Mouse (Mus musculus) right cerebral cortex, postnatal 4 days (tissue): Measurements from ENCODE around the gene Gm43064.
A peak's percentile ranks its signal among the peaks of the same experiment; 100 is the strongest.
"Not testable (repeated sequence)": the region's sequence is repeated elsewhere in the genome, so short reads cannot be mapped to it uniquely, and the experiment has no call there.

Experiments used
- DNase-seq: peaks from one replicate; pipeline ENCODE4 v3.0.0-alpha.2; 2022

The Gm43064 gene

GRCm38 (mm10) chr3:103808891-103809798 is at the start of gene Gm43064, which contains the start of the genes Dclre1b and Ap4b1:
Gene Gm43064 (plus strand): TSS chr3:103809573.
Gene Dclre1b (minus strand): TSS chr3:103809444.
Gene Ap4b1 (plus strand): TSS chr3:103809520.
- peak; percentile 91 for DNase-seq

GRCm38 (mm10) chr3:103766789-103767188 is 42.6 kb upstream of the Gm43064 start:
- no peak for DNase-seq

- no peak for DNase-seq
These were observed 37.7 kb upstream of the Gm43064 start for GRCm38 (mm10) chr3:103771531-103772130.

DNA sequence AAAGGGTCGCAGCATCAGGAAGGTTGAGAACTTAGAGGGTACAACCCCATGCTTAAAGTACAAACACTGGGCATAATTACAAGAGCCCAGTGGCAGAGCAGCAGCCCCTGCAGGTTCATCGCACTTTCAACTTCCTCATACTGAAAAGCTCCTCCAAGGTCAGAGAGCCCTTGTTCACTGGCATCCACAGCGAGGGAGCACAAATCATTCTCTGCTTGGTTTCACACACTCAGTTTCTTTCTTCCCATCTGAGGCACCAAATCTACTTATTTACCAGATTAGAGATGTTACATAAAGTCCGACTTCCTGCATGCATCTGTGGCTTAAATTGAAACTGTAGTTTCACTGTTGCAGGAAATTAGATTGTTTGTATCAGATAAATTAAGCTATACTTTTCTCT is 36.5 kb upstream of the Gm43064 start:
- DNase-seq, result no peak

DNA sequence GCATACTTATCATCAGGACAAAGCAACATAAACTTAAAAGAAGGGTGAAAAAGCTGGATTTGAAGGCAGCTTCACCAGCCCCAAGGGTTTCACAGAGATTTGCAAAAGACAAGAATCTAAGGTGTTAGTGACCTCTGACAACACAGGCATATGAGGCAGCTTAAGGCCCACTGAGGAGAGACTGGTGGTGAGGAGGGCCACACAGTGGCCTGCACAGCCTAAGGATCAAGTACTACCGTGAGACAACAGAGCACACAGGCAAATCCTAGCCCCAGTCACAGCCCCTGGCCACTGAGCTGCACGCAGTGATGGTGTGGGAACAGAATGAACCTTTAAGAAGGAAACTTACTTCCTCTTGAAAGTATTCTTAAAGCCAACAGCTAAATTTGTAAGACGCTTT is 35.9 kb upstream of the Gm43064 start:
- no peak for DNase-seq

DNA sequence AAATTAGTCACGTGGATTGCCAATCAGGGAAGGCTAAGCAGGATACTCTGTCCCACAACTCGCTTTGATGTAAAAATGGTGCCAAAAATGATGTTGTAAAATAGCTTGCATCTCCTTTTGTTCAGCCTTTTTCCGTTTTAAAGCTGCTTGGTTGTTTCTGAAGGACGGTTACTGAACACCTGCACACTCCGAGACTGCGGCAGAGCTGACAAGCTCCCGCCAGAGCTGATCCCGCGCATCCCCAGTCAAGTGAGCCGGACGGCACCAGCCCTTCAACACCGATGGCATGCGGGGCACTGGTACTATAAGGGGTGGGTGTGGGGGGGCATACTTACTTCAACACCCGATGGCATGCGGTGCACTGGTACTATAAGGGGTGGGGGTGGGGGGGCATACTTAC is 35.4 kb upstream of the Gm43064 start:
- DNase-seq, result no peak

GRCm38 (mm10) chr3:103777940-103778339 is 31.4 kb upstream of the Gm43064 start:
- DNase-seq, result no peak

- DNase-seq, result no peak
These were observed 30.7 kb upstream of the Gm43064 start for GRCm38 (mm10) chr3:103778660-103779059.

DNA sequence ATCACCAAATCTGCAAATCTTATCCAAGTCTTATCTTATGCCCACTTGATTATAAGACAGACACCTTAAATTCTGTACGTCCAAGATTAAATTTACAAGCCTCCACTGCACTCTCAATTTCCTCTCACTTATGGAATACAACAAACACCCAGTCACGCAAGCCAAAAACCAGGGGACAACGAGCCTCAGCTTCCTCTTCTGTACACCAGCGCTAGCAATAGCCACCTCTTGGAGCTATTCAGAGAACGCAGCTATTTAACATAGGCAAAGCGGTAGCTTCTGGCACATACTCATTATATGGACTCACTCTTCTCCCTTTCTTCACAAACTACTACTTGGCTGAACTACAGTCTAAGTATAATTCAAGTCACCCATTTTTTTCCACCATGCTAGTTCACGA is 30.2 kb upstream of the Gm43064 start:
- DNase-seq, result no peak

GRCm38 (mm10) chr3:103780271-103780670 is 29.1 kb upstream of the Gm43064 start:
- no peak for DNase-seq

GRCm38 (mm10) chr3:103780777-103781176 is 28.6 kb upstream of the Gm43064 start:
- DNase-seq, result no peak

DNA sequence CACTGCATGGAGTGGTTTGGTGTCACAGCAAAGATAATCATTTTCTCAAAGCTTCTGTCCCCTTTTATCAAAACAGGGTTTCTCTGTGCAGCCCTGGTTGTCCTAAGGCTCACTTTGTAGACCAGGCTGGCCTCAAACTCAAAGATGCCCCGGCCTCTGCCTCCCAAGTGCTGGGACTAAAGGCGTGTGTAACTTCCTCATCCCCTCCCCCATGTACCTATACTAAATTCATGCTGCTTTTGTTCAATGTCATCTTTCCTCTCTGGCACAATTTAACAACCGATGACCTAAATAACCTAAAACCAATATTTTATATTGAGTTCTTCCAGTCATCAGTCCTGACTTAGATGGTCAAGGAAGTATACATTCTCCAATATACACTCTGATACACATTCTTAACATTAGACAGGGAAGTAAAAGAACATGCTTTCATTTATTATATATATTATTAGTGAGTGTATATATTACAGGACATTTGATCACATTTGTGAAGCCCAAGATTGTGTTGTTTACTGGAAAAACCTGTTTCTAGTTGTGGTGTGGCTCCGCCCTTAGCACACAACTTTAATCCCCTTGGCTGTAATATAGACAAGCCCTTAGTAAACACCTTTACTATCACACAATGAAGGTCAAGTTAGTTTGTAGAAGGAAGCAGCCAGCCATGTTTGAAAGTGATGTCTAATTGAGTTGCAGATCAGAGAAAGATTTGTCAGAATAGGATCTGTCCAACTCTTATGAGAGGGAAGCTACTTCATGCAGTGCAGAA is 26.3 kb upstream of the Gm43064 start:
- DNase-seq, result no peak

GRCm38 (mm10) chr3:103787225-103787624 is 22.1 kb upstream of the Gm43064 start:
- DNase-seq, result no peak

DNA sequence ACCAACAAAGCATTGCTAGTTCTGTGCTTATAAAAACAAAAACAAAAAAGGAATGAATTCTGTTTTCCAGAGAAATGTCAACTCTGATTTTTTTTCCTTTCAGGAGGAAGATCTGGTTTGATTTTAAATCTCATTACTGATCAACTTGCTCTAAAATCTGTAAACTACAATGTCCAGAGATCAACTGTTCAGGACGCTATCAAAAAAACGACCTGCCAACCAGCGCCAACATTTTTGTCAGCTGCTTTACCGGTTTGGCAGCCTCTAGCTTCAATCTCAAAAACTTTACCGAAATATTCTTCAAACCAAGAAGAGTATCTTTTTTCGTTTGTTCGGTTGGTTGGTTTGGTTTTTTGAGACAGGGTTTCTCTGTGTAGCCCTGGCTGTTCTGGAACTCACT is 20.3 kb upstream of the Gm43064 start:
- DNase-seq, result no peak

DNA sequence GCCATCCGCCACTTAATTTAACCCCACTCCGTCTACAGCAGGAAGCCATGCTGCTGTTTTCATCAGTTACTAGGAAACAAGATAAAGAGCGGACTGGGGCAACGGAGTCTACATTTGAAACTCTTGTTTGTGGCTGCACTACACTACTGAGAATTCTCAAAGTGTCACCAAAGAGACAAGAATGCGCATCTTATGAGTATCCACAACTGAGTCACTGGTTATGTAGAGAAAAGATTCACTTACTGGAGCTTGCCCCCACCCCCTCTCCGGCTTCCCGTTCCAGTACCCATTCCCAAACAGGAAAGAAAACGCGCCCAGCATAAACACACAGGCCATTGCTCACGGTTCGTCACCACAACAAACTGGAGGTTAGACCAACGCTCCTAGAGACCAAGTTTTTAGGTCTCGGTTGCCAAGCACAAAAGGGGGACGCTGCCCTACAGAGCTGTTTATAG is 19.5 kb upstream of the Gm43064 start:
- DNase-seq, result no peak

- DNase-seq, result peak; percentile 43
These were observed 18.8 kb upstream of the Gm43064 start for GRCm38 (mm10) chr3:103790346-103791145.

DNA sequence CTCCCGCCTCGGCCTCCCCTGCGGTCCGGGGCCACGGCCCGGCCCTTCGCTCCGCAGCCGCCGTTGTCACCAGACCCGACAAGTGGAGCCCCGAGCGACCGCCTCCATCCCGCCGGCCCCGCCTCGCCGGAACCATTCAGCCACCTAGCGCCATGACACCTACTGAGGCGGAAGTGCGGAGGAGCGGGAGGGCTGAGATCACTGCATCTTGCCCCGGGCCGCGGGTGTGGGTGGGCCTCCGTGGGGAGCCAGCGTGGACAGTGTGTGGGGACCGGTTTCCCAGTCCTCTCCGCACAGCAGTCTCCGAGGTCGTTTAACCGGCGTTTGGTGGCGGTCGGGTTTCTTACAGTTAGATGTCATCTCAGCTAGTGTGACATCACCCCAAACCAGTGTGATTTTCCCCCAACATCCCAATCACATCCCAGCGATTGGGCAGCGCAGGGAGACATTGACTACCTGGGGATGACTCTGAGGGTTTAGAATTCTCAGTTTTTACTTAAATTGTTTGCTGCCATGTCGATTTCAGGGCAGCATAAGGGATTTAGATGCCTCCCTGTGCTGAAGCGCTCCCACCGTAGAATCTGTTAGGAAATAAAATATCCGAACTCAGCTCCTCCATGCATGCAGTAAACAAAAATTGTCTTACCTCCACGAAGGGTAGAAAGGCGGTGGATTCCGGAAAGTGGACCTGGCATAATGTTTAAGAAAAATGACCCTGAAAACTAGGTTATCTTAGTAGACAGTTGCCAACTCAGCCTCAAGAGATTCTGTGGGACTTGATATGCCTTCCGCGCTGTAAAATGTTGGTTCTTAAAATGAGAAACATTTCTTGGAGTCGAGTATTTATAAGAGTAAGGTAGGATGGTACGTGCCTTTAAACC is 17.9 kb upstream of the Gm43064 start, which contains the start of gene Hipk1:
Hipk1 (minus strand) TSS at position 334 of the 881 bp plus-strand sequence.
- DNase-seq, result peak; percentile 89

DNA sequence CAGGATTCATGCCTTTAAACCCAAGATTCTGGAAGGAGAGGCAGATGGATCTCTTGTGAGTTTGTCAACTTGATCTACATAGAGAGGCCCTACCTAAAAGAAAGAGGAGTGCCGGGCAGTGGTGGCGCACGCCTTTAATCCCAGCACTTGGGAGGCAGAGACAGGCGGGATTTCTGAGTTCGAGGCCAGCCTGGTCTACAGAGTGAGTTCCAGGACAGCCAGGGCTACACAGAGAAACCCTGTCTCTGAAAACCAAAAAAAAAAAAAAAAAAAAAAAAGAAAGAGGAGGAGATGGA is 17.3 kb upstream of the Gm43064 start:
- DNase-seq, result not testable (repeated sequence)

GRCm38 (mm10) chr3:103792566-103792965 is 16.8 kb upstream of the Gm43064 start:
- DNase-seq, result no peak

DNA sequence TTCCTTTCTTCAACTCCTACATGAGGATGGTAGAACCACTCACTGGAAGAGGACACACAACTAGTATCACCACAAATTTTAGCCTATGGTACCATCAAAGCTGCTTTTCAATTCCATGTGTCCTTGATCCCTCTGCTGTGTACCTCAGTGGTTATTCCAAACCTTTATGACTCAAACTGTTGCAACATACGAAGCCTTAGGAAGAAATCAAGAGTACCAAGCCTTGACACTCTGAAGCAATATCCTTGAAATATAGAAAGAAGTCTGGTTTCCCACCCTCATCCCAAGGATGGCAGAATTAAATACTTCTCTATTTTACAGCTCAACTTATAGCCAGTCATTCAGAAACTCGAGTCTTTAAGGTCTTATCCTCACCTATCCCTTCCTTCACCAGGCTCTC is 13.0 kb upstream of the Gm43064 start:
- no peak for DNase-seq

DNA sequence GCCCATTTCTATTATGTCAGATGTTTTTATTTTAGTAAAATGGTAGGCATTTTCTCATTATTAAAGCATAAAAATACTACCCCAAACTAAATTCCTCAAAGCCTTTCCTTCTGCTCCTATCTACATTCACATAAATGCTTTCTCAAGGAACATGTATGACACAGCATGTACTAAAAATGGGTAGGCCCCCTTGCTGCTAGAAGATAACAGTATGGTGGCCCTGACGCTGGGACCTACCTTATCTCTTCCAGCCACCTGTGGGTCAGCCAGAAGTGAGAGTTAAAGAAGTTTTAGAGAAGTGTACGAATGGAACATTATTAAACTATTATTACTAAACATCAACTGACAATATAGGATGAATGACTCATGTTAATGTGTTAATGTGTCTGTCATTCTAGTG is 9.9 kb upstream of the Gm43064 start:
- DNase-seq, result no peak
